Mouse (Mus musculus): ENCODE measurements around the gene Copb1.

GRCm38 (mm10) chr7:114213537-114213936 is 41.0 kb downstream of the Copb1 start:
- TF ChIP-seq POLR2A (IDR thresholded peaks at IDR 0.05; ENCODE audit: control insufficient read depth, low read depth, low read length): no peak
- no peak for TF ChIP-seq CTCF (IDR thresholded peaks at IDR 0.05; ENCODE audit: control insufficient read depth, insufficient read depth, insufficient replicate concordance, low read depth, low read length)

Data from testis, adult 2 months (tissue).